Mouse (Mus musculus): ENCODE measurements at regions not wholly inside any gene's neighbourhood (a gene's known extent, or its start where the extent isn't known, plus 50 kb on each side); places are given as distances from the start of the nearest gene placed in this dataset.
A peak's percentile ranks its signal among the peaks of the same experiment; 100 is the strongest.

DNA sequence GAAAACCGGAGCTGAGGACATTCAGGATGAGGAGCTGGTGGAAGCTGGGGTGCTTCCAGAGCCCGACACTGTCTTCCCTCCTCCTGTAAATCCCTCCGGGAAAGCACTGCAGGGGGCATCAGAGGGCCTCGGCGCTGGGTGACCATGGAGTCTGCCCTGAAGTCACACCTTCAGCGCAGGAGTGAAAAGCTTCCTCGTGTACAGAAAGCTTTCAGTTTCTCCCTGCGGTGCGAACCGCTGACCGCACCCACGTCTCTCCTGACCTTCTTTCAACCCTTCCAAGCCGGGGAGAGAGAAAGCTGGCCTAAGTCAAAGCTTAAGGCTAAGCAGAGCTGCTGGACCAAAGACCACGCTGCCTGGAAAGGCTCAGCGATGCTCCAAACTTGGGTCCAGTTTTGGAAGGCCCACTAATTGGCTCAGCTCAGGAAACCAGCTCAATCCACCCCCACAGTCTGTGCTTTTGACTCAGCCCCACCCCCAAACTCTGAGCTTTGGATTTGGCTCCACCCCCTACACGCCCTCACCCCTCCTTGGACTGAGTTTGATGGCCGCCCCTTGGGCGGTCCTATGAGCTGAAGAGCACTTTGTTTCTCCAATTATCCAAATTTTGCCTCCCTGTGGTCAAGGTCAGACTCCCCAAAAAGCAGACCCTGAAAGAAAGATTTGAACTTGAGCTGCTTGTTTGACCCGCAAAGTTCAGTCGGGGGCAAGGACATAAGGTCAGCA lies 97.0 kb upstream of the Rpl38 start:
- Histone ChIP-seq H3K9me3 (no peaks in the 10 kb centered on the region), H3K4me3 (no peak overlapping the region), H3K4me2 (no peak overlapping the region), H3K36me3 (replicated peaks) (no peaks in the 10 kb centered on the region), H3K9ac (no peak overlapping the region), H3K27ac (no peak overlapping the region), H3K4me1 (peaks cover 22% of the 10 kb centered on the region), H3K27me3 (replicated peaks) (no peaks in the 10 kb centered on the region; the same call in 1 of the 2 replicates)
- no peak for ATAC-seq (replicated peaks)
- 44% methylated on average over 20 of the region's 20 CpGs for WGBS

DNA sequence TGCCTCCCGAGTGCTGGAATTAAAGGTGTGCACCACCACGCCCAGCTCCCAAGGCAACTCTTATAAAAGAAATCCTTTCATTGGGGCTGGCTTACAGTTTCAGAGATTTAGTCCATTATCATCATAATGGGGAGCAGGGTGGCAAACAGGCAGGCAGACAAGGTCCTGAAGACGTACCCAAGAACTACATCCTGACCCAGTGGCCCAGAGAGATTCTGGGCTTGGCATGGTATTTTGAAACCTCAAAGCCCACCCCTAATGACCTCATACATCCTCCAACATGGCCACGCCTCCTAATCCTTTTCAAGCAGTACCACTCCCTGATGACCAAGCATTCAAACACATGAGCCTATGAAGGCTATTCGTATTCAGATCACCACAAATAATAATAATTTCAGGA lies 98.2 kb upstream of the Rpl38 start:
- H3K9ac ChIP-seq: no peak overlapping the region
- H3K4me2 ChIP-seq: no peak overlapping the region
- H3K27me3 ChIP-seq (replicated peaks): no peaks in the 10 kb centered on the region; the same call in 1 of the 2 replicates
- no peak overlapping the region for H3K27ac ChIP-seq
- H3K9me3 ChIP-seq: no peaks in the 10 kb centered on the region
- H3K4me1 ChIP-seq: peaks cover 22% of the 10 kb centered on the region
- WGBS: 91% methylated on average over 5 of the region's 5 CpGs
- no peaks in the 10 kb centered on the region for H3K36me3 ChIP-seq (replicated peaks)
- H3K4me3 ChIP-seq: no peak overlapping the region
- ATAC-seq (replicated peaks): no peak

DNA sequence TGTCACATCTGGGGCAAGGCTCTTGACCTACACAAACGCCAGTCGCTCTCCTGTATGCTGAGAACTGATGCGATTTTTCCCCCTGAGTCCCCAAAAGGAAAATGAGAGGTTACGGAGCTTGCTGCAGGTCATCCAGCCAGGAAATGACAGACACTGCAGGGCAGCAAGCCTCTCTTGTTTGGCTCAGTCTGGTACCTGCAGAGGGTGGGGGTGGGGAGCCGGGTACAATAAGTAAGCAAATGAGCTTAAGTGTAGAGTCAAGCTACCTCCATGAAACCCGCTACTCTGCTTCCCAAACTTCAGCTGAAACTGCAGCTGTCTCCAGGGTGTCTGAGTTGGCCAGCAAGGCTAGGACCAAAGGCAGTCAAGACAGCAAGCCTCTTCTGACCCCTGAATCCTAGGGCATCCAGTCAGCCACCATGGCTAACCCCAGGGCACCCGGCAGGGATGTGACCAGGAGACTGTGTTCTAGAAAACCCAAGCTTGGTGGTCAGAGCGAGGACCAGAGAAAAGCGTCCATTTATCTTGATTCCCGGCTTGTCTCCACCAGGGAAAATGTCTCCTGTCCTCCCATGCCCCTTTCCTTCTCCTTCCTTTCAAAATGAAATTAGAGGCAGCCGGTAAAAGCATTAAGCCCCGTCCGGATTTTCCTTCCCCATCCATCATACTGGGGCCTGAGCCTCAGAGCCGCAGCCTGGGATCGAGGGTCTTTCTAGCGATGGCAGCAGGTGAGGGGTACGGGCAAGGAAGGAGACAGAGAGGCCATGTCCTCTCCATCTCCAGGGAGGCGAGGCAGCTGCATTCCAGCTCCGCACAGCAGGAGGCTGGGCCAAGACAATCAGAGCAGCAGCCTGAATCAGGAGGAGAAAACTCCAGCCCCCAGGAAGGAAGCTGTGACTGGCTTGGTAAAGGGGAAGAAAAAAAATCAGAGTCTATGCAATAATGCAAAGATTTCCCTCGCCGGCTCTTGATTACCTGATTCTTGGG lies 100.2 kb upstream of the Rpl38 start:
- H3K4me3 ChIP-seq: no peak overlapping the region
- 0 out of 2 replicates have a peak, but pooled peaks cover 5% of the 10 kb centered on the region for H3K9me3 ChIP-seq

DNA sequence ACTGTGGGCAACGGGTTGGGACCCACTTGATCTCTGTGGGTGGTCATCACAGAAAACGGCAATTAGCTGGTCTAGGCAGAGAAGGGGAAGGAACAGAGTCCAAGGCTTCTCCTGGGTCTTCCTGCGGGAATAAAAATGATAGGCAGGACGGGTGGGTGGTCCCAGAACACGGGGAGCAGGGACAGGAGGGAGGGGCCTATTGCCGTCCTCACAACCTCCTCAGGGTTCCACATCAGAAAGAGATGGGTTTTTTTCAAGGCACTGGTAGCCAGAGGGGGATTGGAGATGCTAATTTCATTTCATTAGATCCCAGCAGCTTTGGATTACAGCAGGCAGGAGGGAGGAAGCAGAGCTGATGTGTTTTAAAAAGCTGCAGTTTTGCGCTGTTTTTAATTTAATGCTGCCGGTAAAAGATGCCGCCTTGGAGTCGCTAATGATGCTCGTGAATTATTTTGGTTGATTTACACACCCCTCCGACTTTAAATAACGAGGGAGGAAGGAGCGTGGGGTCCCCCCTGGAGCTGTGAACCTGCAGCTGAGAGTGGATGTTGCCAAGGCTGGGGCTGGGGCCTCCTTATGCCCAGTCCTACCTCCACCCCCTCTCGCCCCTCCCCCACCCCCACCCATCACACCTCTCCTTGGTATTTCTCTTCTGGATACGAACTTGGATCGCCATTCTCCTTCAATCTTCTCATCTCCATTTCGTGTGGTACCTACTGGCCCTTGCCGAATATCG lies 101.1 kb upstream of the Rpl38 start:
- H3K27me3 ChIP-seq (replicated peaks): no peaks in the 10 kb centered on the region; the same call in 1 of the 2 replicates
- WGBS: 5% methylated on average over 20 of the region's 20 CpGs
- H3K9ac ChIP-seq: no peak overlapping the region
- no peak overlapping the region for H3K4me3 ChIP-seq
- H3K36me3 ChIP-seq (replicated peaks): no peaks in the 10 kb centered on the region
- H3K4me2 ChIP-seq: peak overlapping the region; percentile 23
- ATAC-seq (replicated peaks): no peak
- H3K4me1 ChIP-seq: peaks cover 22% of the 10 kb centered on the region
- peak overlapping the region; percentile 61 for H3K27ac ChIP-seq
- H3K9me3 ChIP-seq: 0 out of 2 replicates have a peak, but pooled peaks cover 5% of the 10 kb centered on the region

More for the DNA sequence above, 100.2 kb upstream of the Rpl38 start:
- Histone ChIP-seq H3K9ac (no peak overlapping the region), H3K4me2 (peak overlapping the region; percentile 23; the same call in 1 of the 2 replicates), H3K27ac (peak overlapping the region; percentile 61), H3K27me3 (replicated peaks) (no peaks in the 10 kb centered on the region; the same call in 1 of the 2 replicates), H3K36me3 (replicated peaks) (no peaks in the 10 kb centered on the region), H3K4me1 (peaks cover 22% of the 10 kb centered on the region)
- no peak for ATAC-seq (replicated peaks)
- 7% methylated on average over 21 of the region's 21 CpGs for WGBS

DNA sequence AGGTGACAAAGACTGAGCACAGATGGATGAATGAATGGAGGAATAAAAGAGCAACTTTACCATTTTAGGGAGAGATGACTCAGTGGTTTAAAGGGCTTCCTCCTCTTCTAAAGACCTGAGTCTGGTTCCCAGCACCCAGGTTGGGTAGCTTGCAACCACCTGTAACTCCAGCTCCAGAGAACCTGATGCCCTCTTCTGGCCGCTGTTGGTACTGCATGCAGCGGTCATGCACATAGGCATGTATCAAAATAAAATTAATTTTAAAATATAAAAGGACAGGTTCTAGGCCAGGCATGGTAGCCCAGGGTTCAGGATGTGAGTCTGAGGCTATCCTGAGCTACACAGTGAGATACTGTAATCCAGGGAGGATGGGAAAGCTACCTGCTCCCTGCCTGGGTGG lies 103.4 kb upstream of the Rpl38 start:
- Histone ChIP-seq H3K36me3 (replicated peaks) (no peaks in the 10 kb centered on the region), H3K27ac (no peak overlapping the region), H3K4me3 (no peak overlapping the region), H3K4me1 (peaks cover 29% of the 10 kb centered on the region), H3K9ac (no peak overlapping the region), H3K9me3 (0 out of 2 replicates have a peak, but pooled peaks cover 5% of the 10 kb centered on the region), H3K4me2 (no peak overlapping the region), H3K27me3 (replicated peaks) (no peaks in the 10 kb centered on the region; the same call in none of the 2 replicates)
- WGBS: 94% methylated on average over 2 of the region's 2 CpGs
- no peak for ATAC-seq (replicated peaks)

DNA sequence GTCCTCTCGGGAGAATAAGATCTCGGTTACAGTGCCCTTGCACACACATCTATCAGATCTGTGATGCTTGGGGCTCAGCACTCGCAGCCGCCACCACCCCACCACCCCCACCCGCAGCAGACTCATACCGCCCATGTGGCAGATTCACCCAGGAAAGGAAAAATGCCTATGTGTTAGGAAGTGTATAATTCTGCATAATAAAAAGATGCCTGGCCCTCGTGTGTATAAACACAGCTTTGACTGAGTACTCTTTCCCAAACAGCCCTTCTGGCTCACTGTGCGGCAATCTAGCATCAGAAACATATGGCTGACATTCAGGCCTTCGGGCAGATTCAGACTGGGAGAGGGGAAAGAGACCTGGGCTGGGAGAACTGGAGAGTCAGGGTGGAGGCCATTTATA lies 105.2 kb upstream of the Rpl38 start:
- H3K27me3 ChIP-seq (replicated peaks): no peaks in the 10 kb centered on the region; the same call in 1 of the 2 replicates
- no peak for ATAC-seq (replicated peaks)
- no peak overlapping the region for H3K4me3 ChIP-seq
- no peak overlapping the region for H3K27ac ChIP-seq
- 0 out of 2 replicates have a peak, but pooled peaks cover 5% of the 10 kb centered on the region for H3K9me3 ChIP-seq
- no peak overlapping the region for H3K4me2 ChIP-seq
- WGBS: 68% methylated on average over 9 of the region's 9 CpGs
- H3K9ac ChIP-seq: no peak overlapping the region
- H3K4me1 ChIP-seq: peaks cover 26% of the 10 kb centered on the region
- H3K36me3 ChIP-seq (replicated peaks): no peaks in the 10 kb centered on the region

GRCm38 (mm10) chr11:114554576-114554975 lies 113.7 kb upstream of the Rpl38 start:
- 63% methylated on average over 5 of the region's 5 CpGs for WGBS
- Histone ChIP-seq H3K36me3 (replicated peaks) (no peaks in the 10 kb centered on the region), H3K27me3 (replicated peaks) (no peaks in the 10 kb centered on the region), H3K9me3 (no peaks in the 10 kb centered on the region), H3K4me3 (no peak overlapping the region), H3K4me2 (no peak overlapping the region), H3K4me1 (no peaks in the 10 kb centered on the region), H3K9ac (no peak overlapping the region), H3K27ac (no peak overlapping the region)
- ATAC-seq (replicated peaks): no peak

- no peaks in the 10 kb centered on the region for H3K27me3 ChIP-seq (replicated peaks)
- H3K36me3 ChIP-seq (replicated peaks): no peaks in the 10 kb centered on the region
- 65% methylated on average over 13 of the region's 13 CpGs for WGBS
- H3K4me1 ChIP-seq: no peaks in the 10 kb centered on the region
- ATAC-seq (replicated peaks): no peak
- H3K9me3 ChIP-seq: no peaks in the 10 kb centered on the region
- no peak overlapping the region for H3K9ac ChIP-seq
- H3K4me3 ChIP-seq: no peak overlapping the region
- no peak overlapping the region for H3K27ac ChIP-seq
- H3K4me2 ChIP-seq: no peak overlapping the region
These were observed 114.3 kb upstream of the Rpl38 start for GRCm38 (mm10) chr11:114553992-114554391.

DNA sequence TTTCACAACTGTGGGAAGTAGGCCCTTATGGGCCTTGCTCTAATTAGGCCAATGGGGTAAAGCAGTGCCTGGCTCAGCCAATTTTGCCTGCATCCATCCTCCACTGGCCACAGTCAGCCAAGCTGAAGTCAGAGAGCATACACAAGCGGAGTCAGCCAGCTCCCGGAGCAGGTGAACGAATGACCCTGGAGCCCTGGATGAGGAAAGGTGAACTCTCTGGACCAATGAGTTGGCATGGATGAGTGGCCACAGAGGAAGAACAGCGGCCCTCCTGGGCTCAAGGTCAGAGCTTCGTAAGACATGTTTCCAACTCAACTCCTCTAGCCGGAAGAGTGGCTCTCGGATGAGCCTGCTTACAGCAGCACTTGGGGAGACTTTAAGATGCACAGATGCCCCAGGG lies 116.1 kb upstream of the Rpl38 start:
- H3K9me3 ChIP-seq: no peaks in the 10 kb centered on the region
- no peaks in the 10 kb centered on the region for H3K4me1 ChIP-seq
- no peaks in the 10 kb centered on the region for H3K36me3 ChIP-seq (replicated peaks)
- no peak overlapping the region for H3K9ac ChIP-seq
- no peak overlapping the region for H3K27ac ChIP-seq
- 86% methylated on average over 7 of the region's 7 CpGs for WGBS
- no peak overlapping the region for H3K4me2 ChIP-seq
- ATAC-seq (replicated peaks): no peak
- H3K27me3 ChIP-seq (replicated peaks): no peaks in the 10 kb centered on the region
- H3K4me3 ChIP-seq: no peak overlapping the region

- Histone ChIP-seq H3K4me1 (no peaks in the 10 kb centered on the region), H3K4me3 (no peak overlapping the region), H3K27ac (no peak overlapping the region), H3K27me3 (replicated peaks) (no peaks in the 10 kb centered on the region), H3K9ac (no peak overlapping the region), H3K9me3 (no peaks in the 10 kb centered on the region), H3K36me3 (replicated peaks) (no peaks in the 10 kb centered on the region), H3K4me2 (no peak overlapping the region)
- 87% methylated on average over 4 of the region's 4 CpGs for WGBS
- ATAC-seq (replicated peaks): no peak
These were observed 117.1 kb upstream of the Rpl38 start for GRCm38 (mm10) chr11:114551262-114551661.

DNA sequence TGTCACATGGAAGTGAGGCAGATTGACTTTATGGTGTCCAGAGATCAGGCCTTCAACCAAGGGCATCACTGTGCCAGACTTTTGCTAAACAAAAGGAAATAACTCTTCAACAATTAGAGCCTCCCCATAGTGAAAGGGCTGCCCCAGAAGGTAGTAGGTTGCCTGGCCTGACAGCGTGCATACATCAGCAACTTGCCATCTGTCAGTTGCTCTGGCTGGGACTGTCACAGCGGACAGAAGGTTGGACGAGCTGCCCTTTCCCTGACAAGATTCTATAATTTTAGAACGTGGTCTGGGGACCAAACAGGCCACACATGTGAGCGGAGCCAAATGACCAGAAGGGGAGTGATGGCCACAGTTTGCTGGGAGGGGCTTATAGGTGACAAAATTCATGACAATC lies 119.7 kb upstream of the Rpl38 start:
- H3K9me3 ChIP-seq: no peaks in the 10 kb centered on the region
- H3K4me2 ChIP-seq: no peak overlapping the region
- H3K36me3 ChIP-seq (replicated peaks): no peaks in the 10 kb centered on the region
- 69% methylated on average over 5 of the region's 5 CpGs for WGBS
- H3K4me3 ChIP-seq: no peak overlapping the region
- ATAC-seq (replicated peaks): no peak
- H3K9ac ChIP-seq: no peak overlapping the region
- no peaks in the 10 kb centered on the region for H3K27me3 ChIP-seq (replicated peaks)
- peaks cover 4% of the 10 kb centered on the region for H3K4me1 ChIP-seq
- H3K27ac ChIP-seq: no peak overlapping the region

DNA sequence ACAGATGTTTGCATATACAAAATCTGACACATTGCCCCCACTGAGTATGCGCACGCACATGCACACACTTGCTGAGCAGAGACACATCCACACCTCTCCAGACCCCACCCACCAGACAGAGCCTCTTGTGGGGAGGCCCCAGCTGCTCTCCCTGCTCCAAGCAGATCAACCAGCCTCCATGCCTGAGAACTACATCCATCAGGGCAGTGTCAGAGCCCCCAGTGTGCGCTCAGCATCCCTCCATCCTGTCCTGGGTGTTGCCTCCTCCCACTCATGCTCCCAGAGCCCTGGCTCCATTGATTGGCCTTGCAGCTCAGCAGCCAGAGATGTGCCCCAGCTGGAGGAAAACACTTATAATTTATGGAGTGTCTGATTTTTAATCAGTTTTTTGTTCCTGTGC lies 124.1 kb upstream of the Rpl38 start:
- Histone ChIP-seq H3K27ac (no peak overlapping the region), H3K9me3 (no peaks in the 10 kb centered on the region), H3K4me3 (no peak overlapping the region), H3K4me2 (no peak overlapping the region), H3K4me1 (peaks cover 6% of the 10 kb centered on the region), H3K36me3 (replicated peaks) (no peaks in the 10 kb centered on the region), H3K9ac (no peak overlapping the region), H3K27me3 (replicated peaks) (no peaks in the 10 kb centered on the region)
- no peak for ATAC-seq (replicated peaks)
- 71% methylated on average over 3 of the region's 3 CpGs for whole genome bisulfite sequencing
